Mouse (Mus musculus): ENCODE results near the gene D10Jhu81e. TPM values are rescaled to one million over a fixed set of nuclear protein-coding genes. Genes with fewer than 3 reads are reported as not detected.
"Not testable (repeated sequence)": the region's sequence is repeated elsewhere in the genome, so short reads cannot be mapped to it uniquely, and the experiment has no call there.

D10Jhu81e gene
- polyA plus RNA-seq, 1 experiment, result 73.6 TPM

DNA sequence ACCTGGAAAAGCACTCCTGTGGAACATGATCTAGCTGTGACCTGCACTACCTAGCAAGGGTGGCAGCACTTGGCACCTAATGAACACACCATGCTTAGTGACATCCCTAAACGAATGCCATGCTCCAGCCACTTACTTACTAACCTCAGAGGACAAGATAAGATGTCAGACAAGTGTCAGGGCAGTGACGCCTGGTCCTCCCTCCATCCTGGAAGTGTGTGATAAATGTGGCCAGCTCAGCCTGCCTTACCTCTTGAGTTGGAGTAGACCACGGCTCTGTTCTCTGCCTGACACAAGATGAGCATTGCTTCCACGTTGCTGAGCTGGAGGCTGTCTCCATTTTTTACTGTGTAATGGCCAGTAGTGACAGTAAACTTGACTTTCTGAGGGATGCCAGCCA lies 31.6 kb upstream of the D10Jhu81e start:
- no peak overlapping the region for H3K4me3 ChIP-seq
- H3ac ChIP-seq (ENCODE audit: control insufficient read depth, insufficient read length), result no peak overlapping the region
- H3K27me3 ChIP-seq (ENCODE audit: control insufficient read depth, insufficient read depth, insufficient read length), result no peaks in the 10 kb centered on the region
- H3K79me2 ChIP-seq (ENCODE audit: control insufficient read depth, insufficient read depth), result no peaks in the 10 kb centered on the region
- TF ChIP-seq MYOD1 (IDR thresholded peaks at IDR 0.05; ENCODE audit: control insufficient read depth in 1 of 3, insufficient read length in 2 of 3, low read depth in 2 of 3) (no peak), TCF12 (IDR thresholded peaks at IDR 0.05; ENCODE audit: insufficient read depth, poor library complexity, severe bottlenecking) (no peak), MYOG (IDR thresholded peaks at IDR 0.05; ENCODE audit: control insufficient read depth in 1 of 3, insufficient read depth in 1 of 3, insufficient read length in 2 of 3, low read depth in 2 of 3) (no peak), TCF3 (IDR thresholded peaks at IDR 0.05; ENCODE audit: insufficient read length, low read depth) (no peak), MAX (IDR thresholded peaks at IDR 0.05; ENCODE audit: low read depth) (no peak), CEBPB (IDR thresholded peaks at IDR 0.05; ENCODE audit: insufficient read depth, poor library complexity, severe bottlenecking) (no peak), POLR2AphosphoS2 (IDR thresholded peaks at IDR 0.05; ENCODE audit: insufficient read length, low read depth) (no peak), POLR2A (IDR thresholded peaks at IDR 0.05; ENCODE audit: insufficient read length, low read depth) (no peak), E2F4 (IDR thresholded peaks at IDR 0.05; ENCODE audit: insufficient read depth) (no peak), SRF (IDR thresholded peaks at IDR 0.05; ENCODE audit: control insufficient read depth, insufficient read length, low read depth) (no peak), REST (IDR thresholded peaks at IDR 0.05; ENCODE audit: insufficient read depth, insufficient read length) (no peak), USF1 (IDR thresholded peaks at IDR 0.05; ENCODE audit: low read depth) (no peak)
- peaks cover 22% of the 10 kb centered on the region for H3K36me3 ChIP-seq (ENCODE audit: control insufficient read depth, insufficient read depth)
- H3K4me2 ChIP-seq (ENCODE audit: low read depth), result no peak overlapping the region

- Histone ChIP-seq H3K27me3 (ENCODE audit: control insufficient read depth, insufficient read depth, insufficient read length) (no peaks in the 10 kb centered on the region), H3K79me2 (ENCODE audit: control insufficient read depth, insufficient read depth) (no peaks in the 10 kb centered on the region), H3K4me3 (no peak overlapping the region), H3ac (ENCODE audit: control insufficient read depth, insufficient read length) (no peak overlapping the region), H3K4me2 (ENCODE audit: low read depth) (no peak overlapping the region), H3K36me3 (ENCODE audit: control insufficient read depth, insufficient read depth) (peaks cover 26% of the 10 kb centered on the region)
- TF ChIP-seq TCF3 (IDR thresholded peaks at IDR 0.05; ENCODE audit: insufficient read length, low read depth) (no peak), MYOD1 (IDR thresholded peaks at IDR 0.05; ENCODE audit: control insufficient read depth in 1 of 3, insufficient read length in 2 of 3, low read depth in 2 of 3) (peak in 1 of 3 experiments; percentile 75), MYOG (IDR thresholded peaks at IDR 0.05; ENCODE audit: control insufficient read depth in 1 of 3, insufficient read depth in 1 of 3, insufficient read length in 2 of 3, low read depth in 2 of 3) (peak; percentile 24 to 86 (median 59)), POLR2AphosphoS2 (IDR thresholded peaks at IDR 0.05; ENCODE audit: insufficient read length, low read depth) (no peak)
Measured at GRCm38 (mm10) chr10:78192933-78193332, 23.4 kb upstream of the D10Jhu81e start.

DNA sequence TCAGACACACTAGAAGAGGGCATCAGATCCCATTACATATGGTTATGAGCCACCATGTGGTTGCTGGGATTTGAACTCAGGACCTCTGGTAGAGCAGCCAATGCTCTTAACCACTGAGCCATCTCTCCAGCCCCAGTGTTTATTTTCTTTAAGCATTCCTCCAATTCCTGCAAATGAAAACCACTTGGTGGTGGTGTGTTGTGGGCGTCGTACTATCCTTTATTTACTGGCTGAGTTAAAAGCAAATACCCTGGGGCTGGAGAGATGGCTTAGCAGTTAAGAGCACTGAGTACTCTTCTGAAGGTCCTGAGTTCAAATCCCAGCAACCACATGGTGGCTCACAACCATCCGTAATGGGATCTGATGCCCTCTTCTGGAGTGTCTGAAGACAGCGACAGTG lies 16.5 kb upstream of the D10Jhu81e start:
- H3K79me2 ChIP-seq (ENCODE audit: control insufficient read depth, insufficient read depth), result peaks cover 17% of the 10 kb centered on the region

GRCm38 (mm10) chr10:78185381-78185725 lies 15.8 kb upstream of the D10Jhu81e start:
- Histone ChIP-seq H3K36me3 (ENCODE audit: control insufficient read depth, insufficient read depth) (peaks cover 6% of the 10 kb centered on the region), H3K4me3 (peak overlapping the region; percentile 95)
- TF ChIP-seq CEBPB (IDR thresholded peaks at IDR 0.05; ENCODE audit: insufficient read depth, poor library complexity, severe bottlenecking) (no peak), E2F4 (IDR thresholded peaks at IDR 0.05; ENCODE audit: insufficient read depth) (no peak), POLR2A (IDR thresholded peaks at IDR 0.05; ENCODE audit: insufficient read length, low read depth) (no peak), MYOG (IDR thresholded peaks at IDR 0.05; ENCODE audit: control insufficient read depth in 1 of 3, insufficient read depth in 1 of 3, insufficient read length in 2 of 3, low read depth in 2 of 3) (no peak), MAX (IDR thresholded peaks at IDR 0.05; ENCODE audit: low read depth) (no peak), MYOD1 (IDR thresholded peaks at IDR 0.05; ENCODE audit: control insufficient read depth in 1 of 3, insufficient read length in 2 of 3, low read depth in 2 of 3) (no peak), USF1 (IDR thresholded peaks at IDR 0.05; ENCODE audit: low read depth) (no peak), TCF3 (IDR thresholded peaks at IDR 0.05; ENCODE audit: insufficient read length, low read depth) (no peak), REST (IDR thresholded peaks at IDR 0.05; ENCODE audit: insufficient read depth, insufficient read length) (no peak), SRF (IDR thresholded peaks at IDR 0.05; ENCODE audit: control insufficient read depth, insufficient read length, low read depth) (no peak), POLR2AphosphoS2 (IDR thresholded peaks at IDR 0.05; ENCODE audit: insufficient read length, low read depth) (no peak)

More for the DNA sequence above, 16.5 kb upstream of the D10Jhu81e start:
- not testable (repeated sequence) for H3K4me2 ChIP-seq (ENCODE audit: low read depth); H3K27me3 ChIP-seq (ENCODE audit: control insufficient read depth, insufficient read depth, insufficient read length); H3K36me3 ChIP-seq (ENCODE audit: control insufficient read depth, insufficient read depth); H3ac ChIP-seq (ENCODE audit: control insufficient read depth, insufficient read length); H3K4me3 ChIP-seq

GRCm38 (mm10) chr10:78184531-78185380 lies 15.2 kb upstream of the D10Jhu81e start, which contains the start of gene Pwp2:
Gene Pwp2, minus strand, starts transcription at chr10:78185149.
- Histone ChIP-seq H3K4me3 (peak within 1 kb of the TSS; percentile 95), H3K79me2 (ENCODE audit: control insufficient read depth, insufficient read depth) (peaks cover 17% of the 10 kb centered on the region), H3K4me2 (ENCODE audit: low read depth) (peak within 1 kb of the TSS; percentile 99), H3ac (ENCODE audit: control insufficient read depth, insufficient read length) (peak within 1 kb of the TSS; percentile 2), H3K36me3 (ENCODE audit: control insufficient read depth, insufficient read depth) (peaks cover 6% of the 10 kb centered on the region), H3K27me3 (ENCODE audit: control insufficient read depth, insufficient read depth, insufficient read length) (no peaks in the 10 kb centered on the region)
- TF ChIP-seq MYOG (IDR thresholded peaks at IDR 0.05; ENCODE audit: control insufficient read depth in 1 of 3, insufficient read depth in 1 of 3, insufficient read length in 2 of 3, low read depth in 2 of 3), result no peak
- peak; percentile 70 for TF ChIP-seq POLR2AphosphoS2 (IDR thresholded peaks at IDR 0.05; ENCODE audit: insufficient read length, low read depth)
- TF ChIP-seq USF1 (IDR thresholded peaks at IDR 0.05; ENCODE audit: low read depth), result peak; percentile 25
- no peak for TF ChIP-seq REST (IDR thresholded peaks at IDR 0.05; ENCODE audit: insufficient read depth, insufficient read length)
- peak; percentile 69 for TF ChIP-seq MAX (IDR thresholded peaks at IDR 0.05; ENCODE audit: low read depth)
- no peak for TF ChIP-seq CEBPB (IDR thresholded peaks at IDR 0.05; ENCODE audit: insufficient read depth, poor library complexity, severe bottlenecking)
- peak; percentile 81 for TF ChIP-seq POLR2A (IDR thresholded peaks at IDR 0.05; ENCODE audit: insufficient read length, low read depth)
- no peak for TF ChIP-seq TCF12 (IDR thresholded peaks at IDR 0.05; ENCODE audit: insufficient read depth, poor library complexity, severe bottlenecking)

More at GRCm38 (mm10) chr10:78185381-78185725, 15.8 kb upstream of the D10Jhu81e start:
- H3ac ChIP-seq (ENCODE audit: control insufficient read depth, insufficient read length), result peak overlapping the region; percentile 2
- peaks cover 17% of the 10 kb centered on the region for H3K79me2 ChIP-seq (ENCODE audit: control insufficient read depth, insufficient read depth)
- peak overlapping the region; percentile 97 for H3K4me2 ChIP-seq (ENCODE audit: low read depth)
- H3K27me3 ChIP-seq (ENCODE audit: control insufficient read depth, insufficient read depth, insufficient read length), result no peaks in the 10 kb centered on the region
